ENCODE assay signal across 9 mouse cellular contexts in genomic region chr13:19364245-19364772, GRCm38 (mm10). TPM values are rescaled to one million over a fixed set of nuclear protein-coding genes. Genes with fewer than 3 reads are reported as not detected.
DNase-seq lines count a peak whose midpoint lies in the region; ATAC-seq lines count a peak whose summit lies in the region.
"Had no signal": no experiment of that assay in that cellular context is flagged by ENCODE, and none has a peak within 500 bp of the region (broad histone marks: within the 10 kb centered on the region; RNA-seq: fewer than 3 reads in every experiment).

No protein-coding gene starts in this region.

- intact Hi-C loops in left cerebral cortex, postnatal 4 days (cut with DNase I): loop anchor here (2.0 to 5.0 kb wide), 2 partner anchors 276 to 318 kb away; no protein-coding TSS in a partner anchor

- H3K36me3 ChIP-seq in hindbrain, embryonic 10.5 days: peaks cover 33% of the 10 kb centered on the region
- peaks cover 12% of the 10 kb centered on the region; the same call in 1 of the 2 replicates for H3K36me3 ChIP-seq in hindbrain, embryonic 16.5 days (ENCODE audit: control insufficient read depth, insufficient read depth, low read length)
- H3K36me3 ChIP-seq in midbrain, embryonic 15.5 days (replicated peaks): peaks cover 22% of the 10 kb centered on the region; the same call in 1 of the 2 replicates

- WGBS in hindbrain, embryonic 10.5 days: 87% methylated on average over 11 of the region's 11 CpGs
- WGBS in hindbrain, embryonic 16.5 days: 77% methylated on average over 11 of the region's 11 CpGs
- 86% methylated on average over 11 of the region's 11 CpGs for WGBS in midbrain, embryonic 15.5 days

- H3K9me3 ChIP-seq in hindbrain, embryonic 10.5 days: no peaks in the 10 kb centered on the region
- no peaks in the 10 kb centered on the region for H3K9me3 ChIP-seq in hindbrain, embryonic 16.5 days (ENCODE audit: control insufficient read depth, low read length)
- H3K9me3 ChIP-seq in midbrain, embryonic 15.5 days: no peaks in the 10 kb centered on the region
- H3K9me3 ChIP-seq: embryonic facial prominence, embryonic 15.5 days had no signal

- no peak for ATAC-seq in hindbrain, embryonic 16.5 days
- ATAC-seq in midbrain, embryonic 15.5 days (replicated peaks): peak; percentile 31; the same call in 1 of the 2 replicates

- no peak overlapping the region for H3K4me3 ChIP-seq in hindbrain, embryonic 10.5 days
- no peak overlapping the region for H3K4me3 ChIP-seq in hindbrain, embryonic 16.5 days (ENCODE audit: low read length)
- H3K4me3 ChIP-seq in midbrain, embryonic 15.5 days: no peak overlapping the region
- H3K4me3 ChIP-seq: embryonic facial prominence, embryonic 15.5 days had no signal

- peak; percentile 25 for DNase-seq in hindbrain, embryonic 10.5 days (ENCODE audit: low spot score)
- DNase-seq in MEL-GATA-1-ER (ENCODE audit: extremely low read depth, low read depth): peak; percentile 33
- peak; percentile 42 for DNase-seq in embryo, embryonic 11.5 days (ENCODE audit: low read depth, low spot score)
- DNase-seq in induced T-regulatory cell, adult 2 months (ENCODE audit: low read depth): peak; percentile 83
- DNase-seq in left cerebral cortex, postnatal 4 days: peak; percentile 52
- DNase-seq in ovary, postnatal 36 days (ENCODE audit: low spot score): no peak

- H3K27me3 ChIP-seq in hindbrain, embryonic 10.5 days (ENCODE audit: insufficient read depth, poor library complexity, severe bottlenecking): no peaks in the 10 kb centered on the region
- no peaks in the 10 kb centered on the region for H3K27me3 ChIP-seq in hindbrain, embryonic 16.5 days (replicated peaks; ENCODE audit: control insufficient read depth, insufficient read depth, low read length)
- H3K27me3 ChIP-seq in midbrain, embryonic 15.5 days (replicated peaks): no peaks in the 10 kb centered on the region
- H3K27me3 ChIP-seq: embryonic facial prominence, embryonic 15.5 days had no signal

- H3K27ac ChIP-seq in hindbrain, embryonic 10.5 days: no peak overlapping the region
- no peak overlapping the region for H3K27ac ChIP-seq in hindbrain, embryonic 16.5 days (ENCODE audit: low read depth, low read length)
- H3K27ac ChIP-seq in midbrain, embryonic 15.5 days: no peak overlapping the region
- H3K27ac ChIP-seq: embryonic facial prominence, embryonic 15.5 days had no signal

- H3K9ac ChIP-seq in hindbrain, embryonic 16.5 days (ENCODE audit: low read depth, low read length): no peak overlapping the region
- no peak overlapping the region for H3K9ac ChIP-seq in midbrain, embryonic 15.5 days
- H3K9ac ChIP-seq: embryonic facial prominence, embryonic 15.5 days had no signal

- no peak overlapping the region for H3K4me2 ChIP-seq in hindbrain, embryonic 16.5 days (ENCODE audit: low read length)
- no peak overlapping the region for H3K4me2 ChIP-seq in midbrain, embryonic 15.5 days
- H3K4me2 ChIP-seq: embryonic facial prominence, embryonic 15.5 days had no signal

- H3K4me1 ChIP-seq in hindbrain, embryonic 10.5 days (replicated peaks): no peaks in the 10 kb centered on the region
- no peaks in the 10 kb centered on the region for H3K4me1 ChIP-seq in hindbrain, embryonic 16.5 days (ENCODE audit: control insufficient read depth, insufficient read depth, low read depth, low read length)
- no peaks in the 10 kb centered on the region for H3K4me1 ChIP-seq in midbrain, embryonic 15.5 days

RNA-seq across cellular contexts. Expression of gene Stard3nl, which starts 31.3 kb away (rescaled TPM):
- 111 and 128 TPM in 2 replicates for polyA plus RNA-seq in hindbrain, embryonic 10.5 days (2016; fragmentation: Nextera tagmentation; extraction: Ambion mirVana)
- 211 and 218 TPM in 2 replicates for polyA plus RNA-seq in hindbrain, embryonic 16.5 days (2015; fragmentation: Nextera tagmentation; extraction: Ambion mirVana)
- total RNA-seq in left cerebral cortex, postnatal 4 days (2021): 10 to 100 TPM; 90.5 to 93.4 TPM
- 204 and 208 TPM in 2 replicates for polyA plus RNA-seq in midbrain, embryonic 15.5 days (2015; fragmentation: Nextera tagmentation; extraction: Ambion mirVana)
